Mouse (Mus musculus) heart, postnatal 10 days (tissue): ENCODE measurements at regions not wholly inside any gene's neighbourhood (a gene's known extent, or its start where the extent isn't known, plus 50 kb on each side); places are given as distances from the start of the nearest gene placed in this dataset.

Source experiments
- DNase-seq, 2 experiments: peaks; one replicate each; pipeline ENCODE4 v3.0.0; 2021
- intact Hi-C: fragments of 180-260 bp; cut with DNase I; formaldehyde crosslinking; loops from one replicate; pipeline ENCODE4 v1.15.1; 2025

- no peak for DNase-seq
- intact Hi-C loops: no loop called here
Measured at GRCm38 (mm10) chr19:32881443-32881842, 124.1 kb downstream of the Pten start.

DNA sequence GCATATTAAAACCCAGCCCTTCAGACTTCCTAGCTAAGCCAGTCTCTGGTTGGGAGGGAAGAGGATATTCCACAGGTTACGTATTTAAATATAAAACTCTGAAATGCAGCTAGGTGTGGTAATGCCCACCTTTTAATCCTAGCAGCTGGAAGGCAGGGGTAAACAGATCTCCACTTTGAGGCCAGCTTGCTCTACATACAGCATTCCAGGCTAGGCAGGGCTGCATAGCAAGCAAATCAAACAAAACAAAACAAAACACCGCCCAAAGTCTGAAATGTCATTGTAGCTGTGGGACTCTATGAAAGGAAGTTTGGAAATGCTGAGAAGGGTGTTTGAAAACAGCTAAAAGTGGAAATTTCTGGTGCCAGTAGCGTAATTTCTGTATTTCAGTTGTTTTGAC is 127.0 kb downstream of the Pten start:
- intact Hi-C loops: no loop called here

DNA sequence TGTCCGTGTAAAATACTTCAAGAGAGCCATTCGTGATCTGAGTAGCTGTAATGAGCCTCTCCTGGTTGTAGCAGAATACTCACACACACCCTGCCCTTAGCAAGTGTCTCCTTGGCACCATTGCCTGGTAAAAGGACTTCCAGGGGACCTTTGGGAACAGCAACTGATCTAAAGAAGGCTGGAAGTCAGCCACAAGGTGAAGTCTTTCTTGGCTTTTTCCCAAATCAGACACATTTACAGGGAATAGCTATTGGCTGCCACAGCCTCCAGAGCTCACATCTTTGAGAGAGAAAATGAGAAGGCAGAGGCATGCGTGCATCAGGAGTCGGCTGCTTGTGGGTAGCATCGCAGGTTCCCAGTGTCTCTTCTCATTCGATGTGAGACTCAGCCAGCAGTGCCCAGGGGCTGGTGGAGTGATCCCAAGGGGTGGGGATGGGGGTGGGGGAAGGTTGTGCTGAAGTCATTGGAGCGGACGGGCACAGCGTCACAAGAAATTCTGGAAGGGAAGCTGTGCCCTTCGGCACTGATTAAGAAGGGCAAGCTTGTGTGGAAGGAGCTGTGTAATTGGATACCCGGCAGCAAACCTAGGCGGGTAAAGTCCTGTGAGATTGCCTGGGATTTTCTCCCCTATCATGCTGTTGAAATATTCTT is 128.3 kb downstream of the Pten start:
- intact Hi-C loops: loop anchor here (5.0 kb wide), 2 partner anchors 128 to 227 kb away; partner anchors contain the start of gene Pten
- no peak for DNase-seq

More for the DNA sequence above, 127.0 kb downstream of the Pten start:
- DNase-seq: no peak

GRCm38 (mm10) chr19:32887190-32887589 is 129.9 kb downstream of the Pten start:
- intact Hi-C loops: loop anchor here (5.0 kb wide), 2 partner anchors 130 to 225 kb away; partner anchors contain the start of gene Pten
- no peak for DNase-seq

DNA sequence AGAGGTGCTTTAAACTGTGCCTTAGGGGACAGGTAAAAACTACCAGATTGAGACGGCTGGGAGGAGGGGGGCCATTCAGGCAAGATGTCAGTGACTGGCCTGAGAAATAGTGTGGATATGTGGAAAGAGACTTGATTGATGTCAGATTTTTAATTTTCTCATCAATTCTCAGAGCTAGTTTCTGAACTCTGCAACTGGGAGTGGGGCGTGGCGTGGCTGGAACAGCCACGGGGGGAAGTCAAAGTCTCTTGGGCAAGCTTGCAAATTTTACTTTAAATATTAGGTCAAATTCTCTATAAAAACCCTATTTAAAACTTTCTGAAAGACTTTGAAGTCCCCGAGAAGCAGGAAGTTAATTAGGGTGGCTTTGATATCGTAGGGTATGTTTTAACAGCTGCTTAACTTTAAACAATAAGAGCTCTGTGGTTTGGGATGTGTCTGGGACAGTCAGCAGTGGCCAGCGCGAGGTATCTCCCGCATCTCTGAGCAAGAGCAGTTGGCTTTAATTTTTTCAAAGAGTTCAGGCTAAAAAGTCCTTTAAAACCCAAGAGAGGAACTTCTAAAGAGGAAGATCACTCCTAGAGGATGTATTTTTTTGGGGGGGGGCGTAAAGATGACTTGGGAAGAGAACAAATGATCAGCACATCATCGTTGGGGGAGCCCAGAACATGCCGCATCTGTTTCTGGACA is 131.5 kb downstream of the Pten start:
- intact Hi-C loops: loop anchor here (5.0 kb wide), 2 partner anchors 131 to 224 kb away; partner anchors contain the start of gene Pten
- no peak for DNase-seq

DNA sequence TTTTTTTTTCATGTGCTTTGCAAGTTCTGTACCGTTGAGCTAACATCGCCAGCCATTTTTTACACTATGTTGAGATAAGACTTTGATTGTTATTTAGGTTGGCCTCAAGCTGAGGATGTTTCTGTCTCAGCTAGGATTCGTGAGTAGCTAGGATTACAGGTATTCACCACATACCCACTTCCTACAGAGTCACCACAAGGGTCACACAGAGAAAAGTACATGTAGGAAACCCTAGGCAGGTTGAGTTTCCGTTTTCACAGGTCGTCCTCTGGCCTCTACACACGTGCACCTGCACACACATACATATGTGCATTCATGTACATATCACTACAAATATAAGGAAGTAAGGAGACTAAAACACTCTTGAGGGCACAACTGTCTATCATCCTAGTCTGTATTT is 133.5 kb downstream of the Pten start:
- intact Hi-C loops: no loop called here
- DNase-seq: no peak

GRCm38 (mm10) chr19:32892469-32892868 is 135.2 kb downstream of the Pten start:
- DNase-seq: no peak
- intact Hi-C loops: no loop called here

- DNase-seq: peak; percentile 52 to 58
- intact Hi-C loops: loop anchor here (1.0 to 5.0 kb wide), 3 partner anchors 50 to 147 kb away; partner anchors contain the start of gene Pten
Measured at GRCm38 (mm10) chr19:32903454-32904108, 146.3 kb downstream of the Pten start.

GRCm38 (mm10) chr19:32904517-32904916 is 147.2 kb downstream of the Pten start:
- intact Hi-C loops: loop anchor here (1.0 to 5.0 kb wide), 2 partner anchors 49 to 87 kb away; no protein-coding TSS in a partner anchor
- no peak for DNase-seq

- peak in 1 of 2 experiments; percentile 14 for DNase-seq
- intact Hi-C loops: loop anchor here (5.0 kb wide), 1 partner anchor 194 kb away; no protein-coding TSS in a partner anchor
Measured at GRCm38 (mm10) chr19:32905901-32906431, 148.7 kb downstream of the Pten start.

DNA sequence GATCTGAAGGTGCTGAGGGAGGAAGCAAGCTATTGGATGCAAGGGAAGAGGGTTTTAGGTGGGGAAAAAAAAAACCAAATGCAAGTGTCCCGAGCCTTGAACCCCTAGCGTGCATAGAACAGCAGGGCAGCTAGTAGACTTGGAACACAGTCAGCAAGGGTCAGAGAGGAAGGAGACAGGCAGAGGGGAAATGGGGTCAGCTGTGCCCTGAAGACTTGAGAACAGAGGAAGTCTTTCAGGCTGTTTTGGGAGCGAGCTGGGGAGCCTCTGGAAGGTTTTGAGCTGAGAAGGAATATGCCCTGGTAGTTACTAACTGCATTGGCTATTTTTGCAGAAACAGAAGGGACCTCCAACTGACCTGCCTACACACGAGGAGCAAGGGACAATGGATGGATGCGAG is 149.5 kb downstream of the Pten start:
- DNase-seq: peak in 1 of 2 experiments; percentile 25
- intact Hi-C loops: loop anchor here (5.0 kb wide), 1 partner anchor 195 kb away; no protein-coding TSS in a partner anchor

DNA sequence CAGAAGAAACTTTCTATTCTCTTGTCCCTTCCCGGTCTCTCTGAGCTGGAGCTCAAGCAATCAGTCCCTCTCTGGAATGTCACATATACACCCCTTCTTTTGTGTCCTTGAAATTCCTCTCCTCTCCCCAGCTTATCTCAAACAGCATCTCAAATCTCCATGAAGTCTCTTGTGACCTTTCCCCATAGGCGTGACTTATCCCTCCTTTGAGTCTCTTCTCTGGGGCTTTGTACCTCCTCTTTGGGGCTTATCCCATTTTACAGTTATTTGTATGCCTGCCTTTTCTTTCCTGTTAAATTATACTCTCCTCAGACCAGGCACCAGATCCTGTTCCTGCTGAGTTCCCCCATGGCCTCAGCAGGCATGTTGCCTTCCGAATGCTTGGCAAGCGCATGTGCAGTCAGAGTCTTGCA is 152.8 kb downstream of the Pten start:
- DNase-seq: no peak
- intact Hi-C loops: no loop called here

GRCm38 (mm10) chr19:32912323-32912722 is 155.0 kb downstream of the Pten start:
- no peak for DNase-seq
- intact Hi-C loops: no loop called here

DNA sequence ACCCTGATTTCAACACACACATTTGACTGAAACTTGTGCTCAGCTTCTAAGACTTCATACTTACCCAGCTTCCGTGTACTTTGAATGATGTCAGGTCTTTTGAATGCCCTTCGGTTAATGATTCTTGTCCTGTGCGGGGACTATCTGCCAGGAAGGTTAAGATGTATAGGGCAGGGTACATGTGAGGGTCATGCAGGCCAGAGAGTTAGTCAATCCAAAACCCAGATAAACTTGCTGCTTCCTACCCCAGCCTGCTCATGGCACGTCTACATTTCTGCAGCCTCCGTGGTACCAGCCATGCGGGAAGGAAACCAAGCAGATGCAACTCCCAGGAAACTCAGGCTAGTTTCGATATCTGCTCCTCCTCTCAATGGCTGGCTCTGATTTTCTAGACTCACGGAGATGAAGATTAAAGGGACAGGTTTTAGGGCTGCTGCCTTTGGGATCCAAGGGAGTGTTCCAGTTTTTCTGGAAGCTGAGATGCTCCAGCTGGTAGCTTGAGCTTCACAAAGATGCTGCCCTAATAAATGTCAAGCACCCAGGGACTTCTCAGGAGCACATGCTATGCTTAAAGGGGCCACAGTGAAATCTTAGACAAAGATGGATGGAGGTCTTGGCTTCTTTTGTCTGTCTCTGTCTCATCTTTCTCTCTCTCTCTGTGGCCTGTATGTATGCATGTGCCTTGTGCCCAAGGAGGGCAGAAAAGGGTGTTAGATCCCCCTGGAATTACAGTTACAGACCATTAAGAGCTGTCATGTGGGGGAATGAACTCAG is 159.4 kb downstream of the Pten start:
- no peak for DNase-seq
- intact Hi-C loops: no loop called here

DNA sequence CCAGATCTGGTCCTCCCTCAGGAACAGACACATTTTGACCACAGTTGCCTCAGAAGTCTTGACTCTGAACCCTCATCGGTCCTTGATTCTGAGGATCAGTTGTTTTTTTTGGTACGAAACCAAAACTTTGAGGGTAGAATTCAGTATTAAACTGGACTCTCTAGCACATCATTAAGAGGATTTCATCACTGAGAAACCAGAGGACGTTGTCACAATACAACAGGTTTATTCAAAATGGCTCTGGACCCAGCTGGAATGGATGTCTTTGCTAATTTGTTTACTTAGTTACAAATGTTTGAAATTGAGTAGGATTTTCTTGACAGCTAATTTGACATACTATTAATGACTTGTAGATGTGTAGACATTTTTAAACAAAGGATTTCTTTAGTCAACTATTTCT is 163.7 kb downstream of the Pten start:
- intact Hi-C loops: no loop called here
- DNase-seq: no peak

DNA sequence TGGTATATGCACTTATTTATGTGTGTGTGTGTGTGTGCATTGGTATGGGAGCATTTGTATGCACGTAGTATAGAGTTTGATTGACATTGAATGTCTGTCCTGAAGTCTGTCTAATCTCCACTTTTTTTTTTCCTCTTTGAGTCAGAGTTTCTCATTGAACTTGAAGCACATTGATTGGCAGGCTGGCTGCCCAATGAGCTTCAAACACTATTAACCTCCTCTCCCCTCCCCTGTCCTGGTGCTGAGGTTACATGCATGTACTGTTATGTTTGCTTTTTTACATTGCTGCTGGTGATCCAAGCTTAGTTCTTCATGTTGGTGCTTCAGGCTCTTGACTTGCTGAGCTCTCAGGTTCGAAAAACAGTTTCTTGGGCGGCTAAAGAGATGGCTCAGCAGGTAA is 166.6 kb downstream of the Pten start:
- intact Hi-C loops: no loop called here
- DNase-seq: no peak

DNA sequence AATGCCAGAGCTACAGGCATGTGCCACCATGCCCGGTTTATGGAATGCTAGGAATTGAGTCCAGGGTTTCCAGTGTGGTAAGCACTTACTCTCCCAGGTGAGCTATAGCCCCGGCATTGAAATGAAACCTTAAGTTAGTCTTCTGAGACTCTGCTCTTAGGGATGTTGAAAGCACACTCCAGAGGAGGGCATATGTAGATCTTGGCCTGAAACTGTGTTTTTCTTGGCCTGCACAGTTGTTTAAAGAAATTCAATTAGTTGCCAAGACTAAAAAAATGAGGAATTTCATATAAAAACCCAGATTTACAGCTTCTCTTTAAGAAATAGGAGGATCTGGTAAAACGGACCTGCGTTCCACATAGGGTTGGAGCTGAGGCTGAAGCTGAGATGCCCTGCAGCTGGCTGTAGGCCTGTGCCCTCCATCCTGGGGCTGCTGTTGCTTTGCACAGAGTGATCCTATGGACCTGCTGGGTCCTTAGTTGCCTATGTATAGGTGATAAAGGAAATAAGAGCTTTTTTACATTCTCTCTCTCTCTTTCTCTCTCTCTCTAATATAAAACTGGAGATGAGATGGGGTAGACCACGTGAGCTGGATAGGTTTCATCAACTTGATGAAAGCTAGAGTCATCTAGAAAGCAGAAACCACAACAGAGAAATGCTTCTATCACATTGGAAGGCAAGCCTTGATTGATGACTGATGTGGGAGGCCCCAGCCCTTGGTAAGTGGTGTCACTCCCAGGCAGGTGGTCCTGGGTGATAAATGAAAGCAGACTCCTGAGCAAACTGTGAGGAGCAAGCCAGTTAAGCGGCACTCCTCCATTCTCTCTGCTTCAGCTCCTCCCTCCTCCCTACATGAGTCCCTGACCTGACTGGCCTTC is 168.6 kb downstream of the Pten start:
- DNase-seq: no peak
- intact Hi-C loops: no loop called here

DNA sequence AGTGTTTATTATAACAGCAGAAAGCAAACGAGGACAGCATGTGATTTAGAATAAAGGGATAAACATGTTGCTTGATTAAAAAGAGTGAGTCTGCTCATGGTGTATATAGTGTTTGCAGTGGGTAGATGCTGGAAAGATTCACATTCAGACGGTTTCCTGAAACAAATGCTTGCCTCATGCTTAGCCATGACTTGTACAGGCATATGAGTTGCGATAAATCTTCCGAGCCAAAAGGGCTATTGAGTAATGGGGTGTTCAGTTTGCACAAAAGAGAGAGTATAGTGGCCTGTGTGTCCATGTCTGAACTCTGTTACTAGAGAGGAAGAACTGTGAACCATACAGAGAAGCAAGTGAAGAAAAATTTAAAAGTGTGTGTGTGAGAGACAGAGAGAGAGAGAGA is 169.3 kb downstream of the Pten start:
- intact Hi-C loops: no loop called here
- no peak for DNase-seq

DNA sequence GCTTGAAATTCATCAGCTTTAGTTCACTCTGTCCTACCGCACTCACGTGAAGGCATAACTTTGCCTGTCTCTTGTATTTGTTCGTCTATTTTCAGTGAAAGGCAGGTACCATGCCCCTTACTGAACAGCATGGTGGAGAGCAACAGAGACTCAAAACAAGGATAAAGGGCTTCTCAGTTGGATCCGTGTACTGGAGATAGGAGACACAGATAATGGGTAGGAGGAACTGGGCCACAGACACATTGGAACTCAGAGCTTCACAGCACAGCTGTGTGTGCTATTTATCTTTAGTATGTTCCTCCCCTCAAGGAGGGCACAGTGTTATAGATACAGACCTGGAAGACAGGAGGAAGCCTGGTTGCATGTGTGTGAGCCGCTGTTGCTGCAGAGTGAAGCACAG is 176.4 kb downstream of the Pten start:
- intact Hi-C loops: no loop called here

More for the DNA sequence above, 176.4 kb downstream of the Pten start:
- no peak for DNase-seq
